Mouse (Mus musculus): ENCODE results near the gene Gm28374. TPM values are rescaled to one million over a fixed set of nuclear protein-coding genes. Genes with fewer than 3 reads are reported as not detected.
A peak's percentile ranks its signal among the peaks of the same experiment; 100 is the strongest.
"Not testable (repeated sequence)": the region's sequence is repeated elsewhere in the genome, so short reads cannot be mapped to it uniquely, and the experiment has no call there.

Gm28374 gene
- total RNA-seq, 2 experiments from 2014 or later: 1.5 to 1.6 TPM

DNA sequence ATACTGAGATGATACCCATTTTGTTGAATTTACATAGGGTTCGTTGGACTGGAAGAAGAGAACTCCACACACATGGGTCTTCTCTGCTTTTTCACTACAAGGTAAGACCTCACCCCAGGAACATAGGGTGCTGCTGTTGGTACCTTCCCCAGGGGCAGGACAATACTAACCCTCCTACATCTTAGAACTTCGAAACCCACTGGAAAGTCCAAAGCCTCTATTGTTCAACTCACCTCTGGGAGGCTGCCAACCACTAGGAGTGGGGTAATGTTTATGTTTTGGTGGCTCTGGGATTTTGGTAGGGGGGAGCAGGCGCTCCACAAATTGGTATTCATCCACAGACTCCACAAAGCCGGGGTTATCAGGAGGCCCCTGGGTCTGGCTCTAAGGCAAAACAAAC is 25.4 kb downstream of the Gm28374 start:
- DNase-seq: no peak

DNA sequence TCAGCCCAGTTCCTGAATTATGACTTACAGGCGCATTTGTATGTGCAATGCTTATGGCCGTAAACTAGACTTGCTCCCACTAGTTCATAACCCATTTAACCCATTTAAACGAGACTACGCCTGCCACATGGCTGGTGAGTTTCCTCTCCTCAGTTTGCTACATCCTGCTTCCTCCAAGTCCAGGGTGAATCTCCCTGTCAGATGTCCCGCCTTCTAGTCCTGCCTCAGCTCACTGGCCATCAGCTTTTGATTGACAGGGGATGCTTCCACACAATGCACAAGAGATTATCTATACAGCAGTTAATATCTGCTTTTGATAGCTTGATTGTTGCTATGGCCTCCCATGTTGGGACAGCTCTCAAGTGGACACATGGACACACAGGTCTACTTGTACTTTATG is 27.8 kb downstream of the Gm28374 start:
- no peak for DNase-seq

- DNase-seq: no peak
Measured at GRCm38 (mm10) chr19:6052516-6052915, 29.5 kb downstream of the Gm28374 start.

GRCm38 (mm10) chr19:6048681-6049410 is 33.2 kb downstream of the Gm28374 start:
- DNase-seq: no peak

- DNase-seq: no peak
Measured at GRCm38 (mm10) chr19:6047899-6048166, 34.2 kb downstream of the Gm28374 start.

DNA sequence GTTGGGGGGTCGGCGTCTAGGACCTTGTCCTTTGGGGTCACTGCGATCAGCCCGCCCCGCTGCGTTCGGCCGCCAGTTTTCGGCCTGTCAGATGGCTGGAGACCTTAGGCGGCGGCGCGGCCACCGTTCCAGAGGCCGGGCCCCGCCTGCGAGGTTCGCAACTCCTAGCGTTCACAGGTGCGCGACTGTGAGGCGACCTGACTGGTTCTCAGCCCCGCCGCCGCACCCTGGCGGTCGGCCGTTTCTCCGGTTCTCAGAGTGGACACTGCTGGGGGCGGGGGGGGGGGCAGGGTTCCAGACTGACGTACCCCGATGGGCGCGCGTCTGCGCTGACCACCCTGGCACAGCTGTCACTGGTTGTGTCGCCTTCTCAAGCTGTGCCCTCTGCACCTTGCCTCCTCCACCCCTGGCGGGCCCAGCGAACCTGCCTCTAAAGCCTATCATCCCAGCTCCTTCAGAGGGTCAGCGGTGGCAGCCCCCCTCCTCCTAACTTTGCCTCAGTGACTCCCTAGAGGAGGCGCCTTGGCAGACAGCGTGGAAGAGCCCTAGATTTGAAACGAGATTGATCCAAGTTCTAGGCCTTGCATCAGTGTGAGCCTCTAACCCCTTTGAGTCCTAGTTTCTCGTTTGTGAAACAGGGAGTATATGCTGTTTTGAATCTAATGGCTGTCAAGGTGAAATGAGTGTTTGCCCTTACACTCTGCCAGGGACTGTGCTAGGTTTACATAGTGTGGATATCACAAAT is 34.7 kb downstream of the Gm28374 start:
- no peak for DNase-seq

DNA sequence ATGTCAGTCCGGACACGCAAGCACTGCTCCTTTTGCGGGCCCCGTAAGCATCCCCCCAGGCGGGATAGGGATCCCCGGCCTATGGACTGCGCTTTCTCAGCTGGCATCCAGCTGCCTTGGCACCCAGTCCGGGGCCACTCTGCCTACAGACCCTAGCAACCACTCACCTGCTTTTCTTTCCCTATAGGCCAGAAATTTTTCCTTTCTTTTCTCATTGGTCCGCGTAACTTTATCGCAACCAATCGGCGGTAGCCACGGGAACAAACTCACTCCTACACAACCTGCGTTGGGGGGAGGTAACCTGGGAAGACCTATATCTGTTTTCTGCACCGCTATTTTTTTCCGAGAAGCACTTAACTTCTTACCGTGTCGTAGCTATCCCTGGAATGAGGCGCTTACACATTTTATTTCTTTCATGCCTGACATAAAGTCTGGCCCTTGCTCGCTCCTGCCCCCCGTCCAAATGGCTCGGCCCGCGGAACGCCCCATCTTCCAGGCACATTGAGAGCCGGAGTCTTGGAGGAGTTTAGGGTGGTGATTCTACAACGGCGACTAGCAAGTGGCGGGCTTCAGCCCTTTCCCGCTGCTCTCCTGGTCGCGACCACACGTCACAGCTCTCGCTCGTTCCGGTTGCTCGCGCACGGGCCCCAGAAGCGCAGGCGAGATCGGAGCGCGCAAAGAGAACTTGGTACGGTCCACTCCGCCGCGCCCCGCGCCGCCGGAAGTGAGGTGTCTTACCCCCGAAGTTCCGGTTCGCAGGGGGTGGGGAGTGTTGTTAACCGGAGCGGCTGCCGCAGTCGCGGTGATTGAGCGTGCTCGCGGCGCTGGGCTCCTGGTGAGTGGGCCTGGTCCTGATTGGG is 35.5 kb downstream of the Gm28374 start, which contains the start of gene Syvn1:
Syvn1 (plus strand) TSS at position 283 of the 860 bp plus-strand sequence.
- DNase-seq: peak; percentile 90 to 92

DNA sequence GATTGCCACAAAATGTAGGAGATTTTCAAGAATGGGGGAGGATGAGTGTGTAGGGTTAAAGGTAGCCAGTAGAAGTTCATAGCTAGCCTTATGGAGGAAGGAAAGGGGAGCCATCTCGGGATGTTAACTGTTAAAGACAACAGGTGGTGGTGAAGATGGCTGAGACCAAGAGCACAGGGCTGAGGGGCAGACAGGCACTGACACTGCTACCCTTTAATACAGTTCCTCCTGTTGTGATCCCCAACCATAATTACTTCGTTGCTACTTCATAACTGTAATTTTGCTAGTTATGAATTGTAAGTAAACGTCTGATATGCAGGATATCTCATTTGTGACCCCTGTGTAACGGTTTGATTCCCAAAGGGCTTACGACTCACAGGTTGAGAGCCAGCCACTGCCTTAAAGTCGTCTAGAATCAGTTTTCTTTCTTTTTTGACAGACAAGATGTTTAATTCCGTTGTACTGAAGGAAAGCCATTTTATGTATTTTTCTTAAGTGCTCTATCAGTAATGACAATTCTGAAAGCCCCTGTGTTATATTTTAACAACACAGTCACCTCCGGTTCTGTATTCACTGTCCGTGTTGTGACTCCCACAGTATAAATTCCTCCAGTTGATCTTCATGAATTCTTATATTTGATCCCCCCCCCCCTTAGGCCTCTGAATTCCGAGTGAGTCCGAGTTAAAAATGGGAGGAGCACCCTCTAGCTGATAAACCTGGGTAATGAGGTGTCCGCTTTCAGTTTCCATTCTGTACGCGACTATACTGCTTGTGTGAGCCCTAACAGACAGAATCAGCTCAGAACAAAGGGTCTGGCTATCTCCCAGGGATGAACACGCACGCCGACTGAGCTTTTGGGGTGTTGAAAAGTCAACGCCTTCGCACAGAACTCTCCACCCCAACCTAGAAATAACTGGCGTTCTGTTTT is 36.4 kb downstream of the Gm28374 start:
- no peak for DNase-seq

DNA sequence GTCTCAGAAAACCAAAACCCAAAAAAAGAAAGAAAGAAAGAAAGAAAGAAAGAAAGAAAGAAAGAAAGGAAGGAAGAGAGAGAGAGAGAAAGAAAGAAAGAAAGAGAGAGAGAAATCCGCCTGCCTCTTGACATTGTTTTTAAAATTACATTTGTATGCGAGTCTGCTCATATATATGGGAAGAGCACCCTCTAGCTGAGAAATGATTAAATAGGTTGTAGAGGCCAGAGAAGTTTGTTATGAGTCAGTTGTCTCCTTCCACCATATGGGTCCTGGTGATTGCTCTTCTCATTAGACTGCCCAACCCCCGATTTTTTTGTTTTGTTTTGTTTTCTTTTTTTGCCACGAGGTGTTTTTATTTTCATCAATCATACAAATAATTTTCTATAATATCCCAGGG is 38.0 kb downstream of the Gm28374 start:
- DNase-seq: not testable (repeated sequence)

DNA sequence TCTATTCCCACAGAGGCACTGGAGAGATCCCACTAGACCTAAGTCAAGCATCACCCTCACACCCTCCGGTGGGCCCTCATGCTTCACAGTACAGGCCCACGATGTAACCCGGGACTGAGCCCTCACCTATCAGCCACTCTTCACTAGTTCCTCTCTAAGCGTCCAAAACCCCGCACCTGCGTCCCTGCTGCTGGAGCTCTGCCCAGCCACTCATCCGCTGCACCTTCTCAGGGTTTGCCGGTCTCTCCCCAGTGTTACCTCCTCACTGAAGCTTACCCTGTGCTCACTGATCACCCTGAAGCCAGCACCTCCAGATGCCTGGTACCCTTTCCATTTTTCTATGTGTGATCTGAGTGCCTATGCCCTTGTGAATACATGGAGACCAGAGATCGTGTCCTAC is 39.8 kb downstream of the Gm28374 start:
- DNase-seq: no peak

GRCm38 (mm10) chr19:6040002-6040401 is 42.1 kb downstream of the Gm28374 start:
- DNase-seq: no peak

DNA sequence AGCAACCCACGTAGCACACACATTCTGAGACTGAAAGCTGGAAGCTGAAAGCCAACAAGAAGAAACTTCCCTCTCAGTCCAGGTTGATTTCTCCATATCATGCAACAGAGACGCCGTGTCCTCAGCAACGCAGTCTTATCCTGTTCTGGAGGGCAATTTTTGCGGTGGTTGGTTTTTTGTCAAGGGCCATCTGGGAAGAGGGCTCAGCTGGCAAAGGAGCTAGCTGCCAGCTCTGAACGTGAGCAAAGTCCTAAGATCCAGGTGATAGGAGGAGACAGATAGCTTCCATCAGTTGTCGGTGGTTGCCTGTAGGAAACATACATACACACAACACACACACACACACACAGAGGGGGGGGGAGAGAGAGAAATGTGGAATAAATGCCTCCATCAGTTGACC is 43.7 kb downstream of the Gm28374 start:
- no peak for DNase-seq

GRCm38 (mm10) chr19:6037695-6038094 is 44.4 kb downstream of the Gm28374 start:
- no peak for DNase-seq

DNA sequence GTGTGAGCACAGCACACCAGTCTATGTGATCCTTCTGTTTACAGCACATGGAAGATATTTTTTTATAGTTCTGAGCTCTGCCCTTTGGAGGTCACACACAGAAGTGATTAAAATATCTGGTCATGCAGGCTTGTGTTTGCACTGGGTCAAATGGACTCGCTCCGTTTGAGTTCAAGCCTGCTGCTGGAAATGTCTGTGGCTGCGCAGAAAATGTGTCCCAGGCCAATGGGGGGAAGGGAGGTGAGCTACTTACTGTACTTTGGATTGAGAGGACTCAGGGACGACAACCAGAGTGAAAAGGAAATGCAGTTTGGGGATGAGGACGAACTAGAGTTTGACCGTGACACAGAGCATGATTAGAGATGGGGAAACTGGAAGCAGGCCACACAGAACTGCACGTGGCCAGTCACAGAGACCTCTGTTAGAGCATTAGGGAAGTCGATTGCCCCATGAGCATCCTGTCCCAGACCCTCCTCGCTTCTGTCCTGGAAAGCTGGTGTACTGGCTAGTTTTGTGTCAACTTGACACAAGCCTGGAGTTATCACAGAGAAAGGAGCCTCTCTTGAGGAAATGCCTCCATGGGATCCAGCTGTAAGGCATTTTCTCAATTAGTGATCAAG is 46.0 kb downstream of the Gm28374 start:
- no peak for DNase-seq

DNA sequence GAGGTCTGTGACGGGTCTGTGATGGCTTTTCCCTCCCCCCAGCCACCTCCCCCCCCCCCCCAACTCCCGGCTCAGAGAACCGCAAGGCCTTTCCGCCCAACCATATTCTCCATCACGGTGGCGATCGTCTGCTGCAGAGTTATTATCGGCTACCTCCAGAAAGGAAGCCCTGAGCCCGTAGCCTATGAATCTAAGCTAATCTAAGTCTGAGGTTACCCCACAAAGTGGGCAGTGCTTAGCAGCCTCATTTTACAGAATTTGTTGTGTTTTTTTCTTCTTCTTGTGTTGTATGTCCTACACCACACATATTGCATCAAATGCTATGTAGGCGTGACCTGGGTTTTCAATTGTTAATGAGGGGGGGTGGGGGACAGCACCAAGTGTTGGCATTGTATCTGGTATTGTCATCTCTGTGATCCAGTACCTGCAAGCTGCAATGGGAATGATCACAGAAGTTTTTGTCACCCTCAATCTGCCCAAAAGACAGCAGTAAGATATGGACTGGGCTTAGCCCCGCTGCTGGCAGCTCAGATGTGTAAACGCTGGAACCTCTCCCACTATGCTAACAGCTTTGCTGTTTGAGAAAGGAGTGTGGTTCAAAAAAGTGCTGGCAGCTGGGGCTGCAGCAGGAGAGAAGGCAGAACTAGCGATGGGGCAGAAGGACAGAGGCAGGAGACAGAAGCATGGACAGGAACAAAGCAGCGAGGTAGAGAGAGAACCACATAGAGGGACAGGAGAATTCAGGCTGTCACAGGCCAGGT is 51.4 kb downstream of the Gm28374 start:
- no peak for DNase-seq

- no peak for DNase-seq
Measured at GRCm38 (mm10) chr19:6029426-6029825, 52.6 kb downstream of the Gm28374 start.

DNA sequence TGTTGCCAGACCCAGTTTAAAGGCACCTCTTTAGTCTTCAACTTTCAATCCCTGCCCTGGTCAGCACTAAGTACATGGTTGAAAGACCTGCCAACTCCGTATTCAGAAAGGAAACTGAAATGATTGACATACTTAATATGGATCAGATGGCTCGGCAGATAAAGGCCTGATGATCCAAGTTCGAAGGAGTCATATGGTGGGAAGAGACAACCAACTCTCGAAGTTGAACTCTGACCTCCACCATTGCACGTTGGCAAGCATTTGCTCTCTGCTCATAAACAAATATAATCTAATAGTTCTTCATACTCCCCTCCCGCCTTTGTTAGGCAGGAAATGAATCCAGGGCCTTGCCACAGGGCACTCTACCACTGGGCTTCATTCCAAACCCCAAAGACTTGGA is 53.1 kb downstream of the Gm28374 start:
- no peak for DNase-seq

Measured in layer of hippocampus, postnatal 36 days (tissue).